Mouse (Mus musculus): ENCODE results near the gene Crhbp. TPM values are rescaled to one million over a fixed set of nuclear protein-coding genes. Genes with fewer than 3 reads are reported as not detected.

Gene Crhbp
- not detected in 2 replicates for polyA plus RNA-seq (2014; fragmentation: Nextera tagmentation; extraction: Ambion mirVana)

DNA sequence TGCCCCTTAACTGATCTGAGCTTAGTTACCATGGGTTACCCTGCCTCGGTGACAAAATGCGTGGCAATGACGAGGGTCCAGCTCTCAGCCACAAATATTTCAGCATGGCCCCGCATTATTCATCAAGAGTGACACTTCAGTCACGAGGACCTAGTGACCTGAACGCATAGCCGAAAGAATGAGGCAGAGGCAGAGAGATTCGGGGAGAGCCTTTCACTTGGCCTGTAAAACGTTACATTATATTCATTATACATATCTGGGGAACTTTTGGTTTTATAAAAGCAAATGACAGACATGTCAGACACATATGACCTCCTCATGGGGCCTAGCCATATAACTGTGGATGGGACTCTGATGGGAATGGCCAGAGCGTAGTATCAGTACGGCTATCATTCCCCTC lies at the start of gene Crhbp:
Crhbp (minus strand) TSS at position 101 of the 400 bp plus-strand sequence.
- H3K4me3 ChIP-seq (ENCODE audit: control insufficient read depth in 1 of 2, insufficient read depth in 1 of 2, low read depth in 1 of 2, low read length in 2 of 2): peak within 1 kb of the TSS; percentile 41 to 44

DNA sequence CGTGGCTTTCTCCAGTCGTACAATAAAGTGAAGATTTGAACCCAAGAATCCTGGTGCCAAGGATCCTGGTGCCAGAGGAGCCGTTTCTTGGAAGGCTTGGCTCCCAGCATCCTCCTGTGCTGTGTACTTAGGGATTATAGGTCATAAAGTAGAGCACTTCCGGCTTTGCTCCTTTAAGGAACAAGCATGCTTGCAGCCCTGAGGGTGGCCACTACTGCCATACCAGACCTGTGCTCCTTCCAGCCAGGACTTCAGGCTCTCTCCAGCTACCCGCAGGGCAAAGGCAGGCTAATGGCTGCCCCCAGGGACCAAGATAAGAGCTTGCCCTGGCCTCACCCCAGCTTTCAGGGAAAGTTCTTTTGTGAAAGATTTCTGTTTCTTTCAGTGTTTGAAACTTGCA lies 48.6 kb upstream of the Crhbp start:
- 58% methylated on average over 5 of the region's 5 CpGs for WGBS
- no peak overlapping the region for H3K4me2 ChIP-seq (ENCODE audit: low read length)
- peaks cover 17 to 18% of the 10 kb centered on the region in 2 experiments for H3K4me1 ChIP-seq (ENCODE audit: control insufficient read depth in 2 of 2, insufficient read depth in 2 of 2, low read length in 2 of 2)
- H3K9me3 ChIP-seq (ENCODE audit: control insufficient read depth, low read length): no peaks in the 10 kb centered on the region
- no peak overlapping the region for H3K4me3 ChIP-seq (ENCODE audit: control insufficient read depth in 1 of 2, insufficient read depth in 1 of 2, low read depth in 1 of 2, low read length in 2 of 2)
- no peak for ATAC-seq (ENCODE audit: insufficient number of reproducible peaks, insufficient read depth, low FRiP score, low read depth)
- H3K27ac ChIP-seq (replicated peaks in 1 of 2; ENCODE audit: control insufficient read depth in 1 of 2, insufficient read depth in 1 of 2, low read depth in 2 of 2, low read length in 2 of 2): no peak overlapping the region
- no peak overlapping the region for H3K9ac ChIP-seq (ENCODE audit: low read length)
- H3K27me3 ChIP-seq (ENCODE audit: control insufficient read depth, insufficient read depth, low read length): no peaks in the 10 kb centered on the region
- no peaks in the 10 kb centered on the region for H3K36me3 ChIP-seq (ENCODE audit: control insufficient read depth, insufficient read depth, low read length)

More for the DNA sequence above, at the start of gene Crhbp:
- no peak for ATAC-seq (ENCODE audit: insufficient number of reproducible peaks, insufficient read depth, low FRiP score, low read depth)
- H3K9me3 ChIP-seq (ENCODE audit: control insufficient read depth, low read length): no peaks in the 10 kb centered on the region
- H3K4me2 ChIP-seq (ENCODE audit: low read length): peak within 1 kb of the TSS; percentile 86
- no peaks in the 10 kb centered on the region for H3K36me3 ChIP-seq (ENCODE audit: control insufficient read depth, insufficient read depth, low read length)
- peaks cover 3 to 6% of the 10 kb centered on the region in 2 experiments; a peak in 3 of 4 replicates for H3K4me1 ChIP-seq (ENCODE audit: control insufficient read depth in 2 of 2, insufficient read depth in 2 of 2, low read length in 2 of 2)
- peaks cover 32% of the 10 kb centered on the region for H3K27me3 ChIP-seq (ENCODE audit: control insufficient read depth, insufficient read depth, low read length)
- no peak within 1 kb of the TSS for H3K27ac ChIP-seq (replicated peaks in 1 of 2; ENCODE audit: control insufficient read depth in 1 of 2, insufficient read depth in 1 of 2, low read depth in 2 of 2, low read length in 2 of 2)
- H3K9ac ChIP-seq (ENCODE audit: low read length): peak within 1 kb of the TSS; percentile 49; the same call in 1 of the 2 replicates
- WGBS: 60% methylated on average over 11 of the region's 11 CpGs

DNA sequence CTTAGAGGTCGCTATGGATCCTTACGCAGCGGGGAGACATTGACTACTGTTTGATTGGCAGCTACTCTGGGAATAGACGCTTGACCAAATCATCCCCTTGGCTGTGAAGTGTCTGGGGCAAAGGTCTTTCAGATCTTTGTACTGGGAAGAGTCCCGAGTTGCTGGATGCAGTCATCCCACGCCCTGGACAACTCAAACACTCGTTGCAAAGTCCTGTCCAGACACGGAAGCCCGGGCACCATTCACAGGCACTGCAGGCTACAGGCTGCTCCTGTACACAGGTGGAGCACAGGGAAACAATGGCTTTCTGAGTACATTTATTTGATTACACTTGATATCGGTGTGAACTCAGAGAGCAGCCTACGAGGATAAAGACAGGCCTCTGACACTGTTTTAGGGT lies 46.6 kb upstream of the Crhbp start:
- no peaks in the 10 kb centered on the region for H3K27me3 ChIP-seq (ENCODE audit: control insufficient read depth, insufficient read depth, low read length)
- WGBS: 57% methylated on average over 11 of the region's 11 CpGs
- no peak overlapping the region for H3K4me2 ChIP-seq (ENCODE audit: low read length)
- H3K4me3 ChIP-seq (ENCODE audit: control insufficient read depth in 1 of 2, insufficient read depth in 1 of 2, low read depth in 1 of 2, low read length in 2 of 2): no peak overlapping the region
- H3K9me3 ChIP-seq (ENCODE audit: control insufficient read depth, low read length): no peaks in the 10 kb centered on the region
- H3K4me1 ChIP-seq (ENCODE audit: control insufficient read depth in 2 of 2, insufficient read depth in 2 of 2, low read length in 2 of 2): peaks cover 17 to 18% of the 10 kb centered on the region in 2 experiments
- H3K9ac ChIP-seq (ENCODE audit: low read length): no peak overlapping the region
- no peak for ATAC-seq (ENCODE audit: insufficient number of reproducible peaks, insufficient read depth, low FRiP score, low read depth)
- H3K27ac ChIP-seq (replicated peaks in 1 of 2; ENCODE audit: control insufficient read depth in 1 of 2, insufficient read depth in 1 of 2, low read depth in 2 of 2, low read length in 2 of 2): no peak overlapping the region
- no peaks in the 10 kb centered on the region for H3K36me3 ChIP-seq (ENCODE audit: control insufficient read depth, insufficient read depth, low read length)

DNA sequence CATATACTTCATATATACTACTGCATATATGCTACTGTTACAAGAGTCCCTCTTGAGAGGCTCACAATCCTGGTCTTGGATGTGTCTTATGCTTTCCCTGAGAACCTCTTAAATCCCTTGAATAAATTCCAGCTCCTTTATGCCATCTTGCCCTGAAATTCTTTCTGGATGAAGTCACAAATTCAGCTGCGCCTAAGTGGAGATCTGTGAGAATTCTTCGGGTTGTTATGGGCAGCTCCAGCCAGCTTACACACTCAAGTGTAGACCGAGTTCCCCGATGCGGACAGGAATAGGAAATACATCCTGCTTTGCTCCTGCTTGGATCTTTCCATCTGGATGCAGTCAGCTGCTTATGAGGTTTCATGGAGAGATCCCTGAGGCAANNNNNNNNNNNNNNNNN lies 39.9 kb upstream of the Crhbp start:
- 11% methylated on average over 5 of the region's 5 CpGs for WGBS
- H3K4me3 ChIP-seq (ENCODE audit: control insufficient read depth in 1 of 2, insufficient read depth in 1 of 2, low read depth in 1 of 2, low read length in 2 of 2): no peak overlapping the region
- 0 out of 4 replicates have a peak, but pooled peaks cover 3% of the 10 kb centered on the region in 2 experiments for H3K4me1 ChIP-seq (ENCODE audit: control insufficient read depth in 2 of 2, insufficient read depth in 2 of 2, low read length in 2 of 2)
- no peak overlapping the region; a peak in 1 of 4 replicates for H3K27ac ChIP-seq (replicated peaks in 1 of 2; ENCODE audit: control insufficient read depth in 1 of 2, insufficient read depth in 1 of 2, low read depth in 2 of 2, low read length in 2 of 2)
- ATAC-seq (ENCODE audit: insufficient number of reproducible peaks, insufficient read depth, low FRiP score, low read depth): no peak
- H3K4me2 ChIP-seq (ENCODE audit: low read length): no peak overlapping the region
- no peaks in the 10 kb centered on the region for H3K36me3 ChIP-seq (ENCODE audit: control insufficient read depth, insufficient read depth, low read length)
- no peak overlapping the region for H3K9ac ChIP-seq (ENCODE audit: low read length)
- no peaks in the 10 kb centered on the region for H3K9me3 ChIP-seq (ENCODE audit: control insufficient read depth, low read length)
- peaks cover 2% of the 10 kb centered on the region; the same call in 1 of the 2 replicates for H3K27me3 ChIP-seq (ENCODE audit: control insufficient read depth, insufficient read depth, low read length)

DNA sequence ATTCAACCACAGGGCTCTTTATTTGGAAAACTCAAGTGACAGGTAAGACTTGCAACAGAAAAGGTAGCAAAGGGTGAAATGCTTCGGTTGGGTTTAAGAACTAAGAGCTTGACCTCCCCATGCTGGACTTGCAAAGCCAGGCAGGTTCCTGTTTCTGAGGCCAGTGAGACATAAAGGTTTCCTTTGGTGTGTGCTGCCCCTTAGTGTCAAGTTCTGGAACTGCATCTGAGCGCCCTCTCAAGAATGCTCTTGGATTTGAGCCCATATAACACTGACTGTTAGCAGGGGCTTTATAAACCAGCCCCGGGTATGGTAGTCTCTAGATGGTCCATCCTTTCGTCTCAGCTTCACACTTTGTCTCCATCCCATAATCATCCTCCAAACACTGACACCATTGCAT lies 36.7 kb upstream of the Crhbp start:
- H3K36me3 ChIP-seq (ENCODE audit: control insufficient read depth, insufficient read depth, low read length): no peaks in the 10 kb centered on the region
- H3K27me3 ChIP-seq (ENCODE audit: control insufficient read depth, insufficient read depth, low read length): peaks cover 2% of the 10 kb centered on the region; the same call in 1 of the 2 replicates
- H3K4me2 ChIP-seq (ENCODE audit: low read length): no peak overlapping the region
- no peak overlapping the region for H3K27ac ChIP-seq (replicated peaks in 1 of 2; ENCODE audit: control insufficient read depth in 1 of 2, insufficient read depth in 1 of 2, low read depth in 2 of 2, low read length in 2 of 2)
- H3K4me1 ChIP-seq (ENCODE audit: control insufficient read depth in 2 of 2, insufficient read depth in 2 of 2, low read length in 2 of 2): 0 out of 4 replicates have a peak, but pooled peaks cover 3% of the 10 kb centered on the region in 2 experiments
- no peak for ATAC-seq (ENCODE audit: insufficient number of reproducible peaks, insufficient read depth, low FRiP score, low read depth)
- H3K9me3 ChIP-seq (ENCODE audit: control insufficient read depth, low read length): no peaks in the 10 kb centered on the region
- H3K4me3 ChIP-seq (ENCODE audit: control insufficient read depth in 1 of 2, insufficient read depth in 1 of 2, low read depth in 1 of 2, low read length in 2 of 2): no peak overlapping the region
- H3K9ac ChIP-seq (ENCODE audit: low read length): no peak overlapping the region
- WGBS: 10% methylated on average over 4 of the region's 4 CpGs

DNA sequence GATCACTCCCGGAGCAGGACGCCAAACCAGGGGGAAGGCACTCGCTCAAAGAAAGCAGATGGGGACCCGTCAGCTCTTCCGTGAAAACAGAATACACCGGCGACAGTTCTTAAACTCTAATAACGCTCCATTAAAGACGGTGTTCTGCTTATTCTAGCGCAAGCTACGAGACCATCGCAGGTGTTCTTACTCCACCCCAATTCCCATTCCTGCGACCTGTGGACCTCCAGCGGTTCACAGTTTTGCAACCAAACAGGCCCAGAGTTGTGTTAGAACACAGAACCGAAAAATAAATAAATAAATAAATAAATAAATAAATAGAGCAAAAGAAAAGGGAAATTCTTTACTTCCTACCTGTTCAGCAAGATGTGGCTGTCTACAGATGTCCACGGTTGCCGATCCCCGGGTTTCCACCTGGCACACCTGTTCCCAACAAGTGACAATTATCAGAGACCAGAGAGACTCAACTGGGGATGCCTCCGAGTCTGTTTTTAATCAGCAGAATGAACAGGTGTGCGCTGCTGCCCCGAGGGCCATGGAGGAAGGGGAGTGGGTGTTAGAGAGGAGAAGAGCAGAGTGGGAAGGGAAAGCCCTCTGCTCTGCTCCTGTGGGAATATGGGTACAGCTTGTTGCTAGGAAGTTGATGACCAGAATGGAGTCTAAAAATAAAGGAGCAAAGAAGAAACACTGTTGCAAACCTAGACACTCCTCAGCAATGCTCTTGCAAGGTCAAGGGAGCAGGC lies 34.1 kb upstream of the Crhbp start, which contains the start of gene S100z:
S100z (minus strand) TSS at position 51 of the 743 bp plus-strand sequence.
- no peak within 1 kb of the TSS for H3K4me3 ChIP-seq (ENCODE audit: control insufficient read depth in 1 of 2, insufficient read depth in 1 of 2, low read depth in 1 of 2, low read length in 2 of 2)
- H3K9me3 ChIP-seq (ENCODE audit: control insufficient read depth, low read length): no peaks in the 10 kb centered on the region
- H3K36me3 ChIP-seq (ENCODE audit: control insufficient read depth, insufficient read depth, low read length): no peaks in the 10 kb centered on the region
- no peak for ATAC-seq (ENCODE audit: insufficient number of reproducible peaks, insufficient read depth, low FRiP score, low read depth)
- 87% methylated on average over 21 of the region's 21 CpGs for WGBS
- H3K9ac ChIP-seq (ENCODE audit: low read length): no peak within 1 kb of the TSS
- no peak within 1 kb of the TSS for H3K4me2 ChIP-seq (ENCODE audit: low read length)
- H3K27me3 ChIP-seq (ENCODE audit: control insufficient read depth, insufficient read depth, low read length): peaks cover 2% of the 10 kb centered on the region; the same call in 1 of the 2 replicates
- H3K4me1 ChIP-seq (ENCODE audit: control insufficient read depth in 2 of 2, insufficient read depth in 2 of 2, low read length in 2 of 2): peaks cover 0 to 4% of the 10 kb centered on the region in 2 experiments; a peak in 1 of 4 replicates
- no peak within 1 kb of the TSS for H3K27ac ChIP-seq (replicated peaks in 1 of 2; ENCODE audit: control insufficient read depth in 1 of 2, insufficient read depth in 1 of 2, low read depth in 2 of 2, low read length in 2 of 2)

DNA sequence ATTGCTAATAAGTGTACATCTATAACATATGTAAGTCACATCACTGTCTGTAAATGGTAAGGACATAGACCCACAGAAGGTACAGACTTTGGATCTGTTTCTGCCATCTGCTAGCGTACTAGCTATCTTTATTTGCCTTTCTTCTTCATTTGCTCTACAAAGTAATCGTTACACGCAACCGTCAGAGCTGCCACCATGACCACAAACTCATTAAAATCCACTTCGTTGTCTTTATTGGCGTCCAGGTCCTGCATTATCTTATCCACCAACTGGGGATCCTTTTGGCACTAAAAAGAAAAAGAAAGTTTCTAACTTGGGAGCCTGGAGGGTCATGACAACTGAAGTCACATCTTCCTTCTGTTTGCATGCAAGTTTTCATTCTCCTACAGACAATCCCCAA lies 32.4 kb upstream of the Crhbp start:
- 82% methylated on average over 6 of the region's 6 CpGs for WGBS
- Histone ChIP-seq H3K36me3 (ENCODE audit: control insufficient read depth, insufficient read depth, low read length) (no peaks in the 10 kb centered on the region), H3K4me3 (ENCODE audit: control insufficient read depth in 1 of 2, insufficient read depth in 1 of 2, low read depth in 1 of 2, low read length in 2 of 2) (no peak overlapping the region), H3K27me3 (ENCODE audit: control insufficient read depth, insufficient read depth, low read length) (peaks cover 2% of the 10 kb centered on the region; the same call in 1 of the 2 replicates), H3K4me2 (ENCODE audit: low read length) (no peak overlapping the region), H3K9ac (ENCODE audit: low read length) (no peak overlapping the region), H3K9me3 (ENCODE audit: control insufficient read depth, low read length) (no peaks in the 10 kb centered on the region), H3K4me1 (ENCODE audit: control insufficient read depth in 2 of 2, insufficient read depth in 2 of 2, low read length in 2 of 2) (peaks cover 0 to 4% of the 10 kb centered on the region in 2 experiments; a peak in 1 of 4 replicates), H3K27ac (replicated peaks in 1 of 2; ENCODE audit: control insufficient read depth in 1 of 2, insufficient read depth in 1 of 2, low read depth in 2 of 2, low read length in 2 of 2) (no peak overlapping the region)
- no peak for ATAC-seq (ENCODE audit: insufficient number of reproducible peaks, insufficient read depth, low FRiP score, low read depth)

All from heart, embryonic 14.5 days (tissue).